Mouse (Mus musculus): Measurements from ENCODE around the gene Mast4. TPM values are rescaled to one million over a fixed set of nuclear protein-coding genes. Genes with fewer than 3 reads are reported as not detected.

The Mast4 gene
- total and polyA plus RNA-seq, 3 experiments: 0.99 to 7.4 (median 6.1) TPM

DNA sequence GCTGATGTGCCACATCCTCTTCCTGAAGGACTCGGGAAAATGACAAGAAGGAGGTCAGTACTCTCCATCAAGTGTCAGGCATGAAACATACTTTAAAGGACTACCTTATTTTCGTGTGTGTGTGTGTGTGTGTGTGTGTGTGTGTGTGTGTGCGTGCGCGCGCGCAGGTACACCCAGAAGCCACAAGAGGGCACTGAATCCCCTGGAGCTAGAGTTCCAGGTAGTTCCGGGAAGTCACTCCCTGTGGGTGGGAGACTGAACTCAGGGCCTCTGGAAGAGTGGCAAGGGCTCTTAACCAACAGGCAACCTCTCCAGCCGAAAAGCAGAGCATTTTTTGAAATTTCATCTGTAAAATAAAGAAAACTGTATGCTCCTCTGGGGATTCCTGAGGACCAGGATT is 152.5 kb downstream of the Mast4 start:
- H3K27ac ChIP-seq (ENCODE audit: insufficient read depth, low read depth): no peak overlapping the region
- in situ Hi-C loops (cut with MboI; ENCODE audit: low pct_ligation_motif_present, low pct_unique_long_range_greater_than_20kb, low sequenced_read_pairs) (no loop called here), dilution Hi-C loops (cut with MboI; ENCODE audit: extremely low pct_ligation_motif_present, extremely low pct_unique_long_range_greater_than_20kb, low sequenced_read_pairs) (no loop called here)
- no peak for DNase-seq (ENCODE audit: extremely low read depth)
- TF ChIP-seq UBTF (IDR thresholded peaks at IDR 0.05; ENCODE audit: low read depth, low read length) (no peak), MEF2A (IDR thresholded peaks at IDR 0.05; ENCODE audit: borderline replicate concordance, low read depth, low read length) (no peak), MAZ (IDR thresholded peaks at IDR 0.05; ENCODE audit: low read depth, low read length) (no peak), CHD2 (IDR thresholded peaks at IDR 0.05; ENCODE audit: low read length) (no peak), ZMIZ1 (IDR thresholded peaks at IDR 0.05; ENCODE audit: low read depth, low read length) (no peak), ZKSCAN1 (IDR thresholded peaks at IDR 0.05; ENCODE audit: borderline replicate concordance, low read depth, low read length) (no peak), E2F4 (IDR thresholded peaks at IDR 0.05; ENCODE audit: insufficient replicate concordance, low read depth, low read length) (no peak), ZNF384 (IDR thresholded peaks at IDR 0.05; ENCODE audit: low read depth, low read length) (no peak), KAT2A (IDR thresholded peaks at IDR 0.05; ENCODE audit: insufficient replicate concordance, low read length) (no peak), ELF1 (IDR thresholded peaks at IDR 0.05; ENCODE audit: low read depth, low read length) (no peak), ZC3H11A (IDR thresholded peaks at IDR 0.05; ENCODE audit: low read depth, low read length) (no peak)
- H3K9me3 ChIP-seq (replicated peaks; ENCODE audit: low read length): peaks cover 2% of the 10 kb centered on the region
- no peak overlapping the region for H3K4me3 ChIP-seq (replicated peaks in 1 of 3; ENCODE audit: low read depth in 2 of 3, low read length in 2 of 3, poor library complexity in 1 of 3)
- no peaks in the 10 kb centered on the region for H3K79me2 ChIP-seq (replicated peaks; ENCODE audit: control insufficient read depth, extremely low read depth, insufficient read depth, poor library complexity, severe bottlenecking)
- H3K4me2 ChIP-seq (ENCODE audit: insufficient read depth, low read depth, poor library complexity, severe bottlenecking): no peak overlapping the region
- no peaks in the 10 kb centered on the region for H3K36me3 ChIP-seq (replicated peaks in 1 of 2; ENCODE audit: control insufficient read depth in 1 of 2, insufficient read depth in 1 of 2, low read length in 1 of 2)
- no peaks in the 10 kb centered on the region for H3K27me3 ChIP-seq (replicated peaks)
- H3K9ac ChIP-seq (ENCODE audit: insufficient read depth, low read depth): no peak overlapping the region
- peaks cover 0 to 6% of the 10 kb centered on the region in 2 experiments; a peak in 2 of 4 replicates for H3K4me1 ChIP-seq (ENCODE audit: control insufficient read depth in 1 of 2, insufficient read depth in 2 of 2)

DNA sequence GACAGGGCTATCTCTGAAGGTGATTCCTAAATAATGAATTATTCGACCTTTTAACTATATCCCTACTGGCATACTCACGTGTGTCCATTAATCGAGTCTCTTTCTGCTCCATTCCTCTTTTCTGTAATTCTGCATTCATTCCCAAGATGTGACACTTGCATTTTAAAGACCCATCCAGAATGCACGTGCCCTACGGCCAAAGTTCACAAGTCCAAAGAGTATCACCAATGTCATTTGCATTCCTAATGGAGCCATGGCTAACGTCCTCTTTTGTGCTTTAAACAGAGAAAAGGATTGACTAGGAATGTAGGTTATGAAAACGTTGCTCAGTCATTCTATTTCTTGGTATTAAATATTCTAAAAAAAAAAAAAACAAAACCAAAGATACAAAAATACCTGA is 157.4 kb downstream of the Mast4 start:
- dilution Hi-C loops (cut with MboI; ENCODE audit: extremely low pct_ligation_motif_present, extremely low pct_unique_long_range_greater_than_20kb, low sequenced_read_pairs): no loop called here
- no peak overlapping the region for H3K27ac ChIP-seq (ENCODE audit: insufficient read depth, low read depth)
- no peak overlapping the region for H3K9ac ChIP-seq (ENCODE audit: insufficient read depth, low read depth)

DNA sequence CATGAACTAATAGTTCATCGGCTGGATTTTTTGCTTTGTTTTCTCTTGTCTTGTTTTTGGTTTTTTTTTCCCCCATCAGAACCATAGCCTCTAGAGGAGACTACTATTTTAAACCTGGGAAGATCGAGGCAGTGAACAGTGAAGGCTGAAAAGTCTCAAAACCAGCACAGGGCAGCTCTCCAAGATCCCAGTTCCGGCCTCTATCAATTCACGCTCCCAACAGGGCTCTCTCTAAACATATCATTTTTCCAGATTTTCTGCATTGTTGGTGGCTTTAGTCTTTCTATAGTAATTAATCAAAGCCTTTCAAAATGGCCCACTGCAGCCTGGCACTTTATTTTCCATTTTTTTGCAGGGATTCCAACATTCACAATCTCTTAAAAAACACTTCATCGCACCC is 159.9 kb downstream of the Mast4 start:
- in situ Hi-C loops (cut with MboI; ENCODE audit: low pct_ligation_motif_present, low pct_unique_long_range_greater_than_20kb, low sequenced_read_pairs): loop anchor here (10.0 kb wide), 1 partner anchor 470 kb away; no protein-coding TSS in a partner anchor
- no peak overlapping the region for H3K9ac ChIP-seq (ENCODE audit: insufficient read depth, low read depth)

More for the DNA sequence above, 157.4 kb downstream of the Mast4 start:
- Histone ChIP-seq H3K36me3 (replicated peaks in 1 of 2; ENCODE audit: control insufficient read depth in 1 of 2, insufficient read depth in 1 of 2, low read length in 1 of 2) (no peaks in the 10 kb centered on the region), H3K79me2 (replicated peaks; ENCODE audit: control insufficient read depth, extremely low read depth, insufficient read depth, poor library complexity, severe bottlenecking) (no peaks in the 10 kb centered on the region), H3K4me1 (ENCODE audit: control insufficient read depth in 1 of 2, insufficient read depth in 2 of 2) (no peaks in the 10 kb centered on the region), H3K27me3 (replicated peaks) (no peaks in the 10 kb centered on the region), H3K4me3 (replicated peaks in 1 of 3; ENCODE audit: low read depth in 2 of 3, low read length in 2 of 3, poor library complexity in 1 of 3) (no peak overlapping the region), H3K4me2 (ENCODE audit: insufficient read depth, low read depth, poor library complexity, severe bottlenecking) (no peak overlapping the region), H3K9me3 (replicated peaks; ENCODE audit: low read length) (peaks cover 1% of the 10 kb centered on the region)
- no peak for DNase-seq (ENCODE audit: extremely low read depth)
- in situ Hi-C loops (cut with MboI; ENCODE audit: low pct_ligation_motif_present, low pct_unique_long_range_greater_than_20kb, low sequenced_read_pairs): loop anchor here (10.0 kb wide), 1 partner anchor 468 kb away; no protein-coding TSS in a partner anchor
- TF ChIP-seq TBP (conservative IDR thresholded peaks at IDR 0.05; ENCODE audit: low read depth, low read length) (no peak), NELFE (IDR thresholded peaks at IDR 0.05; ENCODE audit: low read depth, low read length) (no peak), JUND (conservative IDR thresholded peaks at IDR 0.05; ENCODE audit: low read depth, low read length) (no peak), TCF12 (IDR thresholded peaks at IDR 0.05; ENCODE audit: low read depth, low read length) (no peak), SIN3A (IDR thresholded peaks at IDR 0.05; ENCODE audit: low read length) (no peak)

More for the DNA sequence above, 159.9 kb downstream of the Mast4 start:
- no peak overlapping the region for H3K27ac ChIP-seq (ENCODE audit: insufficient read depth, low read depth)
- H3K4me3 ChIP-seq (replicated peaks in 1 of 3; ENCODE audit: low read depth in 2 of 3, low read length in 2 of 3, poor library complexity in 1 of 3): no peak overlapping the region
- dilution Hi-C loops (cut with MboI; ENCODE audit: extremely low pct_ligation_motif_present, extremely low pct_unique_long_range_greater_than_20kb, low sequenced_read_pairs): no loop called here
- no peaks in the 10 kb centered on the region for H3K36me3 ChIP-seq (replicated peaks in 1 of 2; ENCODE audit: control insufficient read depth in 1 of 2, insufficient read depth in 1 of 2, low read length in 1 of 2)
- no peaks in the 10 kb centered on the region for H3K9me3 ChIP-seq (replicated peaks; ENCODE audit: low read length)
- H3K27me3 ChIP-seq (replicated peaks): no peaks in the 10 kb centered on the region
- H3K79me2 ChIP-seq (replicated peaks; ENCODE audit: control insufficient read depth, extremely low read depth, insufficient read depth, poor library complexity, severe bottlenecking): no peaks in the 10 kb centered on the region
- no peak overlapping the region for H3K4me2 ChIP-seq (ENCODE audit: insufficient read depth, low read depth, poor library complexity, severe bottlenecking)
- no peak for DNase-seq (ENCODE audit: extremely low read depth)
- TF ChIP-seq USF2 (conservative IDR thresholded peaks at IDR 0.05; ENCODE audit: low read depth, low read length) (no peak), E2F4 (IDR thresholded peaks at IDR 0.05; ENCODE audit: insufficient replicate concordance, low read depth, low read length) (no peak), CHD2 (IDR thresholded peaks at IDR 0.05; ENCODE audit: low read length) (no peak), POLR2A (IDR thresholded peaks at IDR 0.05; ENCODE audit: low read depth, low read length) (no peak), MEF2A (IDR thresholded peaks at IDR 0.05; ENCODE audit: borderline replicate concordance, low read depth, low read length) (no peak), EP300 (IDR thresholded peaks at IDR 0.05; ENCODE audit: low read length) (no peak), IRF4 (IDR thresholded peaks at IDR 0.05; ENCODE audit: low read depth, low read length) (no peak), MAFK (IDR thresholded peaks at IDR 0.05; ENCODE audit: insufficient replicate concordance, low read length) (no peak), USF1 (IDR thresholded peaks at IDR 0.05; ENCODE audit: low read depth, low read length) (no peak), UBTF (IDR thresholded peaks at IDR 0.05; ENCODE audit: low read depth, low read length) (no peak), PAX5 (IDR thresholded peaks at IDR 0.05; ENCODE audit: low read length) (no peak), ETS1 (conservative IDR thresholded peaks at IDR 0.05; ENCODE audit: low read depth, low read length) (no peak)
- no peaks in the 10 kb centered on the region for H3K4me1 ChIP-seq (ENCODE audit: control insufficient read depth in 1 of 2, insufficient read depth in 2 of 2)

Data from CH12.LX (cell line).